ENCODE assay signal across 8 mouse cellular contexts in the genomic region with DNA sequence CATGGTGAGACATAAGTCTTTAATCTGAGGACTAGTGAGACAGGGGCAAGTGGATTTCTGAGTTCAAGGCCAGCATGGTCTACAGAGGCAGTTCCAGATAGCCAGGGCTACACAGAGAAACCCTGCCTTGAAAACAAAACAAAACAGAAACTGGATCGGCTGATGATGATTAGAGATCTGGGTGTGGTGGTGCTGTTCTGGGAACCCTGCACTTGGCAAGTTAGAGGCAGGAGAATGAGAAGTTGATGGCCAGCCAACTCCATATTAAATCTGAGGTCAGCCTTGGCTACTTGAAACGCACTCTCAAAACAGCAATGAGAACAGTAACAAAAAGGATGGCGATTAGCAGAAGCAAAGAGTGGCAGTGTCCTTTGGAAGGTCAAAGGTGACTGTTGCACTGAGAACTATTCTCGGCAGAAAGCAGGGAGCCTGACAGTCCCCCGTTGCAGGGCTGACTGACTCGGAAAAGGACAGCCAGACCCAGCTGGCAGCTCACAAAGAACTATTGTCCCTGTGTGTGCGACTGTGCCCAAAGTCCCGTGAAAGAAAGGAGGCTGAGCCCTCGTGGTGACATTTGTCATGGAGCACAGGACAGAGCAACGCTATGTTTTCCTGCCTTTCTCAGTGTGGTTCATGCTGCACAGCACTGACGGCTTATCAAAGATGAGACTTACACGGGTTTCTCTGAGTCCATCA. TPM values are rescaled to one million over a fixed set of nuclear protein-coding genes. Genes with fewer than 3 reads are reported as not detected.
DNase-seq lines count a peak whose midpoint lies in the region; ATAC-seq lines count a peak whose summit lies in the region.

No protein-coding gene starts in this region.

- no peak for DNase-seq in heart, adult 8-10 months (ENCODE audit: low spot score)
- peak; percentile 16 for DNase-seq in brain, embryonic 18.5 days (ENCODE audit: low read depth, low spot score)
- DNase-seq in neural tube, embryonic 11.5 days (ENCODE audit: low spot score): peak; percentile 76
- DNase-seq in thymus, postnatal 14 days: no peak
- no peak for DNase-seq in kidney, adult 11 months

- H3K9me3 ChIP-seq in heart, embryonic 15.5 days (replicated peaks): no peaks in the 10 kb centered on the region
- no peaks in the 10 kb centered on the region for H3K9me3 ChIP-seq in hindbrain, embryonic 12.5 days (replicated peaks)
- H3K9me3 ChIP-seq in neural tube, embryonic 11.5 days (ENCODE audit: control insufficient read depth, low read length): no peaks in the 10 kb centered on the region

- H3K27me3 ChIP-seq in heart, embryonic 15.5 days: no peaks in the 10 kb centered on the region
- no peaks in the 10 kb centered on the region for H3K27me3 ChIP-seq in hindbrain, embryonic 12.5 days
- H3K27me3 ChIP-seq in neural tube, embryonic 11.5 days (ENCODE audit: control insufficient read depth, insufficient read depth, low read length): no peaks in the 10 kb centered on the region

- H3K27ac ChIP-seq in heart, embryonic 15.5 days: no peak overlapping the region
- H3K27ac ChIP-seq in hindbrain, embryonic 12.5 days: peak overlapping the region; percentile 64
- peak overlapping the region; percentile 64 for H3K27ac ChIP-seq in neural tube, embryonic 11.5 days (ENCODE audit: low read depth, low read length)

- H3K4me3 ChIP-seq in heart, embryonic 15.5 days: no peak overlapping the region
- no peak overlapping the region for H3K4me3 ChIP-seq in hindbrain, embryonic 12.5 days
- no peak overlapping the region for H3K4me3 ChIP-seq in neural tube, embryonic 11.5 days (ENCODE audit: low read depth, low read length)

- H3K9ac ChIP-seq in heart, embryonic 15.5 days: no peak overlapping the region
- H3K9ac ChIP-seq in hindbrain, embryonic 12.5 days: no peak overlapping the region
- H3K9ac ChIP-seq in neural tube, embryonic 11.5 days (ENCODE audit: low read length): no peak overlapping the region; the same call in 1 of the 2 replicates

- H3K36me3 ChIP-seq in heart, embryonic 15.5 days: no peaks in the 10 kb centered on the region
- H3K36me3 ChIP-seq in hindbrain, embryonic 12.5 days: no peaks in the 10 kb centered on the region
- H3K36me3 ChIP-seq in neural tube, embryonic 11.5 days (ENCODE audit: control insufficient read depth, insufficient read depth, low read length): no peaks in the 10 kb centered on the region

- peaks cover 3% of the 10 kb centered on the region for H3K4me1 ChIP-seq in heart, embryonic 15.5 days (replicated peaks)
- peaks cover 10% of the 10 kb centered on the region for H3K4me1 ChIP-seq in hindbrain, embryonic 12.5 days
- H3K4me1 ChIP-seq in neural tube, embryonic 11.5 days (ENCODE audit: control insufficient read depth, insufficient read depth, low read length): 0 out of 2 replicates have a peak, but pooled peaks cover 3% of the 10 kb centered on the region

- no peak overlapping the region for H3K4me2 ChIP-seq in heart, embryonic 15.5 days
- peak overlapping the region; percentile 19; the same call in 1 of the 2 replicates for H3K4me2 ChIP-seq in hindbrain, embryonic 12.5 days (replicated peaks)
- H3K4me2 ChIP-seq in neural tube, embryonic 11.5 days (ENCODE audit: low read depth): no peak overlapping the region

- 0 out of 2 replicates have a peak, but pooled peaks have one; percentile 35 for ATAC-seq in heart, embryonic 15.5 days (replicated peaks; ENCODE audit: insufficient number of reproducible peaks, insufficient read depth, low FRiP score, low read depth)
- peak; percentile 92 for ATAC-seq in hindbrain, embryonic 12.5 days (ENCODE audit: low FRiP score)
- ATAC-seq in neural tube, embryonic 11.5 days (ENCODE audit: insufficient read depth, low FRiP score, low TSS enrichment): peak; percentile 94
- ATAC-seq in monocyte, adult 5-6 weeks (replicated peaks; ENCODE audit: insufficient number of reproducible peaks, low FRiP score, low TSS enrichment, poor library complexity, severe bottlenecking): no peak

- 29% methylated on average over 12 of the region's 12 CpGs for WGBS in heart, embryonic 15.5 days
- 11% methylated on average over 12 of the region's 12 CpGs for WGBS in hindbrain, embryonic 12.5 days
- WGBS in neural tube, embryonic 11.5 days: 18% methylated on average over 12 of the region's 12 CpGs

RNA-seq across cellular contexts. Expression of a gene that starts 12.6 kb away (rescaled TPM):
- polyA plus RNA-seq in heart, embryonic 15.5 days (2015; fragmentation: Nextera tagmentation; extraction: Ambion mirVana): 22.2 and 27.3 TPM in 2 replicates
- total RNA-seq in heart, adult 8-10 months (2022): 10 to 100 TPM; 18.9 to 23.0 (median 21.1) TPM
- 12.9 and 13.0 TPM in 2 replicates for polyA plus RNA-seq in hindbrain, embryonic 12.5 days (2016; fragmentation: Nextera tagmentation; extraction: Ambion mirVana)
- 13.0 and 17.2 TPM in 2 replicates for polyA plus RNA-seq in neural tube, embryonic 11.5 days (2014; fragmentation: Nextera tagmentation; extraction: Ambion mirVana)
- 20.9 to 21.7 TPM (median 21.4 TPM) in 3 replicates for total RNA-seq in monocyte, adult 5-6 weeks (2017)

RNA-seq across cellular contexts. Expression of a gene that starts 44.1 kb away (rescaled TPM):
- polyA plus RNA-seq in heart, embryonic 15.5 days (2015; fragmentation: Nextera tagmentation; extraction: Ambion mirVana): 5.3 and 6.0 TPM in 2 replicates
- total RNA-seq in heart, adult 8-10 months (2022): 1 to 10 TPM; 1.1 to 1.9 (median 1.6) TPM
- 29.4 and 30.2 TPM in 2 replicates for polyA plus RNA-seq in hindbrain, embryonic 12.5 days (2016; fragmentation: Nextera tagmentation; extraction: Ambion mirVana)
- polyA plus RNA-seq in neural tube, embryonic 11.5 days (2014; fragmentation: Nextera tagmentation; extraction: Ambion mirVana): 28.6 and 29.4 TPM in 2 replicates
- total RNA-seq in monocyte, adult 5-6 weeks (2017): not detected in 3 replicates

Comparison
In these comparisons a context has a peak if more than half of its experiments do, and no peak if none do; other contexts are left out.
1. DNase-seq: peak in brain, embryonic 18.5 days (single experiment) and neural tube, embryonic 11.5 days (single experiment); none in heart, adult 8-10 months (single experiment), thymus, postnatal 14 days (single experiment) and kidney, adult 11 months (single experiment).